Mouse (Mus musculus): ENCODE measurements at regions not wholly inside any gene's neighbourhood (a gene's known extent, or its start where the extent isn't known, plus 50 kb on each side); places are given as distances from the start of the nearest gene placed in this dataset.

GRCm38 (mm10) chr6:61125431-61125830, 54.7 kb upstream of the Ccser1 start:
- no peak for DNase-seq (ENCODE audit: extremely low spot score)

GRCm38 (mm10) chr6:61127238-61127637, 52.9 kb upstream of the Ccser1 start:
- no peak for DNase-seq (ENCODE audit: extremely low spot score)

GRCm38 (mm10) chr6:61128211-61128610, 51.9 kb upstream of the Ccser1 start:
- no peak for DNase-seq (ENCODE audit: extremely low spot score)

Measured in embryo, embryonic 9.5 days (tissue).